Mouse (Mus musculus) layer of hippocampus, adult 18-20 months (tissue): Measurements from ENCODE around the gene E130218I03Rik. TPM values are rescaled to one million over a fixed set of nuclear protein-coding genes. Genes with fewer than 3 reads are reported as not detected.

Experiments
- DNase-seq, 2 experiments: peaks; one replicate each; pipeline ENCODE4 v3.0.0; 2022; ENCODE audit warnings: low spot score in 2 of 2
- long read RNA-seq: library from polyadenylated mRNA; stranded (forward); transcript quantifications from one replicate; pipeline ENCODE4 v2.0.0, GENCODE M21; 2021
- total RNA-seq, 2 experiments: library from RNA; stranded (reverse); gene quantifications; 2 replicates each; pipeline ENCODE4 v1.2.3; 2021

E130218I03Rik gene
- not detected for total RNA-seq
- long read RNA-seq = 0 reads

- no peak for DNase-seq
Measured at GRCm38 (mm10) chr4:134243516-134244250, at the start of gene E130218I03Rik. E130218I03Rik (plus strand) TSS chr4:134243662.

GRCm38 (mm10) chr4:134199371-134199770, 44.1 kb upstream of the E130218I03Rik start:
- DNase-seq = no peak

GRCm38 (mm10) chr4:134202904-134203303, 40.6 kb upstream of the E130218I03Rik start, which contains the start of gene Gm7534:
Gm7534 (minus strand) TSS chr4:134203004.
- DNase-seq = no peak

GRCm38 (mm10) chr4:134203340-134203896, 40.0 kb upstream of the E130218I03Rik start:
- no peak for DNase-seq

GRCm38 (mm10) chr4:134206488-134207053, 36.9 kb upstream of the E130218I03Rik start:
- DNase-seq = no peak

- no peak for DNase-seq
Measured at GRCm38 (mm10) chr4:134222793-134223600, 20.5 kb upstream of the E130218I03Rik start.

GRCm38 (mm10) chr4:134227194-134227593, 16.3 kb upstream of the E130218I03Rik start, which contains the start of gene Catsper4:
Catsper4 (minus strand) TSS chr4:134227383.
- no peak for DNase-seq

GRCm38 (mm10) chr4:134230431-134230830, 13.0 kb upstream of the E130218I03Rik start:
- DNase-seq = no peak

GRCm38 (mm10) chr4:134234876-134235275, 8.6 kb upstream of the E130218I03Rik start:
- no peak for DNase-seq

GRCm38 (mm10) chr4:134237582-134238278, 5.7 kb upstream of the E130218I03Rik start:
- no peak for DNase-seq

- peak in 1 of 2 experiments; percentile 23 for DNase-seq
Measured at GRCm38 (mm10) chr4:134238279-134238651, 5.2 kb upstream of the E130218I03Rik start, which contains the start of gene Cnksr1. Cnksr1 (minus strand) TSS chr4:134238399.

- no peak for DNase-seq
Measured at GRCm38 (mm10) chr4:134238686-134239085, 4.8 kb upstream of the E130218I03Rik start.

- DNase-seq = peak; percentile 92 to 97
Measured at GRCm38 (mm10) chr4:134245148-134245843, 1.8 kb downstream of the E130218I03Rik start, which contains the start of gene Zfp593. Zfp593 (minus strand) TSS chr4:134245592.

GRCm38 (mm10) chr4:134246256-134246655, 2.8 kb downstream of the E130218I03Rik start:
- no peak for DNase-seq

GRCm38 (mm10) chr4:134246719-134247258, 3.3 kb downstream of the E130218I03Rik start, which contains the start of gene Gm30191:
Gm30191 (plus strand) TSS chr4:134246935.
- DNase-seq = no peak

- peak; percentile 36 to 69 for DNase-seq
Measured at GRCm38 (mm10) chr4:134249651-134250050, 6.2 kb downstream of the E130218I03Rik start.

- DNase-seq = no peak
Measured at GRCm38 (mm10) chr4:134250116-134250929, 6.9 kb downstream of the E130218I03Rik start.

GRCm38 (mm10) chr4:134250930-134251240, 7.4 kb downstream of the E130218I03Rik start:
- no peak for DNase-seq
